Mouse (Mus musculus) spleen, adult 18-20 months (tissue): ENCODE measurements at regions not wholly inside any gene's neighbourhood (a gene's known extent, or its start where the extent isn't known, plus 50 kb on each side); places are given as distances from the start of the nearest gene placed in this dataset.

Experiments used
- DNase-seq, 2 experiments: peaks; one replicate each; pipeline ENCODE4 v3.0.0; 2022; ENCODE audit warnings: mixed read lengths in 2 of 2

DNA sequence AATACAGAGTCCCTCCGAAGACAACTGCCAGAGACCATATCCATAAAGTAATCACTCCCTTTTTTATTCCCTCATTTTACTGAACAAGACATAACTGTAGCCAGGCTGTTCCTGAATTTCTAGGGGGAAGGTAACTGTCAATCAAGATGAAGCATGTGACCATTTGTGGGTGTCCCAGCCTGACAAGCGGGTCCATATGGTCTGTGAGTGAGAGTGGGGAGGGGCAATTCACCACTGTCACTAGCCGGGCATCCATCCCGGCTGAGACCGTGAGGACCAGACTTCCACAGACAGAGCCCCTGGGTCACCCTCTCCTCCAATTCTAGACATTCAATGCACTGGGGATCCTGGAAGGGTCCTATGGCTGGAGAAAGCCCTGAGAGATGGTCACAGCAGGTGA, 54.6 kb downstream of the Gm11733 start:
- DNase-seq, result no peak

DNA sequence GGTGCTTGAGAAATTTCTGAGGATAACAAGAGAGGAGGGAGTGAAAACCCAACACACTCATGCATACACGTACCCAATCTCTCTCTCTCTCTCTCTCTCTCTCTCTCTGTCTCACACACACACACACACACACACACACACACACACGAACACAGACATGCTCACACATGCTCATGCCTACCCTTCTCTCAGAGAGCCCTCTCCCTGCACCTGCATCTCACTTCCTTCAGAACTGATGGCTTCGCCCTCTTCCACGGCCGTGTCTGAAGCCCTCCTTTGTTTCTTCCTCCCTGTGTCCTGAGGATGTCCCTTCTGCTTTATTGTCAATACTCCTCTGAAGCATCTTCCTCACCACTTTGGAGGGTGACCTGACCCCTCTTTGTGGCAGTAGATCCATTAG, 56.4 kb downstream of the Gm11733 start:
- no peak for DNase-seq

DNA sequence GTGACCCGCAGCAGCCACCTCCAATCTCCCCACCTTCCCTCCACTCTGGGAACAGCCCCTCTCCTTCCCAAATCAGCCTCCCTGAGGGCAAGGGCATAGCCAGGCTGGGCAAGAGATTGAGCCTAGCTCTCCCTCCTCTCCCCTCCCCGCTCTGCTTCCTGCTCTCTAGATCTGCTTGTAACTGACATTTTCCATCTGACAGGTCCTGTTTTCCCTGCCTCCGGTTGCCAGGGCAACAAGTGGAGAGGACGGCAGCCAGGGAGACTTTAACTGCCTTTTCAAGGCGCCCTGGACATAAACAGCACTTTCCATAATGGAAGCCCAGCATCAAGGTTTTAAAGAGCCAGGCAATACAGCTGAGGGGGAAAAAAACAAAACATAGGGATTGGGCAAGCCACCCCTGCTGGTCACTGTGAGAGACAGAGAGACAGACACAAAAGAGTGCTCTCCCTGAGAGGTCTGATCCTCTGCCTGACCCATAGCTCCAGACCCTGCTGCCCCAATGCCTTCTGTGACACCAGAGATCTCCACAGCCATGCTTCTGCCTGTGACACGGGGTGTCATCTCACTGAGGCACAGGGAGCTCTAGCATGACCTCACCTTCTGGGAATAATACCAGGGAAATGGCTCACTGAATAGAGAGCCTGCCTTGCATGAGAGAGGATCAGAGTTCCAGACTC, 57.2 kb downstream of the Gm11733 start:
- no peak for DNase-seq

DNA sequence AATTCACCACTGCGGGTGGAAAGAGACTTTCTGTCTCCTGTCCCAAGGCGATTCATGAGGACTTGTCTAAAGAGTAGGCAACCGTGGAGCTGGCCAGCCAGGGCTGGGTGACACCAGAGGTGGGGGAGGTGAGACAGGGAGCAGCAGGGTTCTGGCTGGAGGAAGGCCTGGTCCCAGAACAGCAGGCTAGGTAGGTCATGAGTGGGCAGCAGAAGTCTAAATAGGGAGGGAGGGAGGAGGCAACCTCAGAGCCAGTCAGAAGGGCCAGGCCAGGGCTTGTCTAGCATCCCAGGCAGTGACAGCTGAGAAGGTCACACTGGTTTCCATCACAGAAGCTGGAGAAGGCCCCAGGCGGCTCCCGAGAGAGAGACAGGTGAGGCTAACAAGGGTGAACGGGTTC, 59.0 kb downstream of the Gm11733 start:
- DNase-seq, result no peak

DNA sequence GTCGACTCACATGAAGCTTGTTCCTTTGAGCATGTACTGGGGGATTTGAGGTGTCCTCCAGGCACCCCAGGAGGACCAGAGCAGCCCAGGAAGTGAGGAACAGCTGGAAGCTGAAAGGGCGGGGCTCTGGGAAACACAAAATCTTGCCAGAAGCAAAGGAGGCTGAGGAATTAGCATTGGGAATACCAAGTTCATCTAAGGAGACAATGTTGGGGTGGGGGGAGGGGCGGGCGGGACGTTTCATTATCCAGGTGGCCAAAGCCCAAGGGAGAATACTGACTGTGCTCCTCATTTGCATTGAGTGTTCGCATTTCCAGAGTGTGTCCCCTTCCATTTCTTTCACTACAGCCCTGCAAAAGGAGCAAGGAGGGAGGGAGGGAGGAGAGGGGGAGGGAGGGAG, 60.3 kb downstream of the Gm11733 start:
- no peak for DNase-seq

DNA sequence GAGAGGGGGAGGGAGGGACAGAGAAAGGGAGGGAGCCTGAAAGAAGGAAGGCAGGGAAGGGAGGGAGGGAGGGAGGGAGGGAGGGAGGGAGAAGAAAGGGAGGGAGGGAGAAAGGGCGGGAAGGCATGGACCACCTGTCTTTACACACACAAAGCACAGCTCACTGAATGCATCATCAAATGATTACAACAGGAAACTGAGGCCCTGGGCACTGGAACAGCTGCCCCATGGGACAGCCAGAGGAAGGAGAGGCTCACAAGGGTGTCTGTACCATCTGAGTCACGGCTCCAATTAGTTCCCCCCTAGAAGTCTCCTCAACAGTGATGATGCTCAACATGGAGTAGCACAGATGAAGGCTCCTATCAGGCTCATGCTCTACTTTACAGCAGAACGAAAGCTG, 60.8 kb downstream of the Gm11733 start:
- DNase-seq, result no peak

DNA sequence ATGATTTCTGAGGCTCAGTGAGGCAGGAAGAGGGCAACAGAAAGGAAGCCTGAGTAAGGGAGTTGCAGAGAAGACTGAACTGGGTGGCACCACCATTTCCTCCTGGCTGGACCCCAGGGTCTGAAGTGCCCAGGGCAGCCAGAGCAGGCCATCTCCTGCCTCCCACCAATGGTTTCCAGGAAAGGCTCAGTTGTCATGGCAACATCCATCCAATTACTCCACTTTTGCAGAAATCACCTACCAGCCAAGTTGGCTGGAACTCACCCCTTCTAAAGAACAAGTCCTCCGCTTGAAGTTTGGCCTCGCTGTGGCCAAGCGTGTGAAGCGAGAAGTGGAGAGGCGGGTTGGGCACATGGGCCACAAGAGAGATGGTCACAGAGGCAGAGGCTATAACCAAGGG, 67.8 kb downstream of the Gm11733 start:
- DNase-seq, result no peak

DNA sequence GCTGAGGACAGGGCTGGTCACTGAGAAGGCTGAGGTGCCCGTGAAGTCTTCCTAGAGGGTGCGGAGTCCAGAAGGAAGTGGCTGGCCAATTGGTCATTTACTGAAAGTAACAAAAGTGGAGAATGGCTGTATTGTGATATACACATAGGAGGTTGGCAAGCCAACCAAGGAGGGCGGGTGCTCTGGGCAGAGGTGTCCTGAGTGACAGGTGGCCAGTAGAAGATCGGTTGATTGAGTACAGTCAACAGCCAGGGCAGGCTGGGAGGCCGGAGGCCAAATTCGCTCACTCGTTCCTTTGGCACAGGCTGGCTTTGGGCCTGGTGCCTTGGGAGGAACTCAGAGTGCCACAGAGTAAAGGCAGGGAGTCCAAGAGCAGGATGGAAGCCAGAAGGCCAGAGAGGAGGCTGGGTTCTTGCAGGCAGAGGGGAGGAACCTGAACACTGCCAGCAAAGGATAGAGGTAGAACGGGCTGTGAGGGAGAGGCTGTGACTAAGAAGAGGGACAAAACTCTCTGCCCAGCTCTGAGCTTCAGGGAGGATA, 68.3 kb downstream of the Gm11733 start:
- no peak for DNase-seq

DNA sequence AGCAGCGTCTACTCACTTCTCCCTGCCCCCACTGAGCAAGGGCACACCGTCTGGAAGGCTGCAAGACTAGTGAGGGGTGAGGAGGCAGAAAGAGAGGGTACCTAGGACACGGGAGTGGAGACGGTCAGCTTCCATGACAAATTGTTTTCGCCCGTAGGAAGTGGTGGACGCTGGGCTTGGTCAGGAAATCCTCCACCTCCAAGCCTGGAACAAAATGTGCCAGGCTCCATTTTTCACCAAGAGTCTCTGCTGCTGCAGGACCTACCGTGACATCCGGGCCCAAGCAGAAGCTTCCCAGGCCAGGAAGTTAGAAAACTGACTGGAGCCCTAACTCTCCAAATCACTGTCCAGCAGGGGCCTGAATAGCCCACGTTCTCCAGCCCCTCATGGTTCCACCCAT, 69.9 kb downstream of the Gm11733 start:
- no peak for DNase-seq

DNA sequence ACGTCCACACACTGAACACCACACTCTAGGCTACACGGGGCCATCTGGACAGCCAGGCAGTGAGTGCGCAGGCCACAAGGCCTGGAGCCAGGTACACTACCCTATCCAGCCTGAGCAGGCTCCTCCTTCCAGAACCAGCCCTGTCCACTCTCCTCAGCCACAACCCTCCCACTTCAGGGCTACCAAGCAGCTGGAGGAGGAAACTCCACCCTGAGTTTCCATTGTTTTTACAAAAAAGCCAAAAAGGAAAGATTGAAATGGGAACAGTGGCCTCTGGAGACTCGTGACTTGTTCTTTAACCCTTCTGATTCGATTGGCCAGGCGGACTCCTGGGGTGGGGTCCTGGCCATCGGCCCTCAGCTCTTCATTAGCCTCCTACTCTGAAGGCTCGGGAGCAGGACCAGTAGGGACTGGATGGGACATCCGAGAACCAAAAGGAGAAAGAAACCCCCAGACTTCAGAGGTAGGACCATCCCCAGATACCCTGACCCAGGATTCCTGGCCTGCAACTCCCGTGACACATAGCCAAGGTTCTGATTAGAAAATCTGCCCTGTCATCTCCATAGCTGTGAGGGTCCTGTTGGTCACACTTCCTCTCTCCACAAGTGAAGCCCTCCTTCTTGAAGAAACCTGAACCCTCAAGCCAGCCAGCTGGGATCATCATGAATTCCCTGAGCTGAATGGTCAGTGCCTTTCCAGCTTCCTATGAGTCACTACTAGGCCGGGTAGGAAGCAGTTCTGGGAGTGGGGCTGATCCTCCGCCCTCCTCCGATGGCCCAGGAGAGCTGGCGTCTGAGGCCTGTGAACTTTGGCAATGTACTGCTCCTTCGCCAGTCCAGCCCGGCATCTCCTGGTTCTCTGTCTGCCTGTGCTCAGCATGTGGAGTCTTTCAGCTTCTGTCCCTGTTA, 73.6 kb downstream of the Gm11733 start:
- no peak for DNase-seq

DNA sequence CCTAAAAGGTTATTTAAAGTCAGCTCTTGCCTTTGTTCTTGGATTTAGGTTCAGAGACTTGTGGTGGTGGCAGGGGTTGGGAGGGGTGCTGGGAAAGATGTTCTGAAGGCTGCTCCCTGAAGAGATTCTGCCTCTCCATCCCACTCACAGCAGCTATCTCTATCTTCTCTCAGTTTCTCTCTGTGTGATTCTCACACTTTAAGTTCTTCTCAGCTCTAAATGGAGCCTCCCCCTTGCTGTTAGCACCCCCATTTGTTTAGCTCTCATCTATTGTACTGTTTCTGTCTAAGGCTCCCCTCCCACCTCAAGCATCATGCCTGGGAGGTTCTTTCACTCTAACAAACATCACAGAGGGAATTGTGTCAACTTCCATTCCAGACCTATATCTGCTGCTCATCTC, 75.7 kb downstream of the Gm11733 start:
- no peak for DNase-seq

DNA sequence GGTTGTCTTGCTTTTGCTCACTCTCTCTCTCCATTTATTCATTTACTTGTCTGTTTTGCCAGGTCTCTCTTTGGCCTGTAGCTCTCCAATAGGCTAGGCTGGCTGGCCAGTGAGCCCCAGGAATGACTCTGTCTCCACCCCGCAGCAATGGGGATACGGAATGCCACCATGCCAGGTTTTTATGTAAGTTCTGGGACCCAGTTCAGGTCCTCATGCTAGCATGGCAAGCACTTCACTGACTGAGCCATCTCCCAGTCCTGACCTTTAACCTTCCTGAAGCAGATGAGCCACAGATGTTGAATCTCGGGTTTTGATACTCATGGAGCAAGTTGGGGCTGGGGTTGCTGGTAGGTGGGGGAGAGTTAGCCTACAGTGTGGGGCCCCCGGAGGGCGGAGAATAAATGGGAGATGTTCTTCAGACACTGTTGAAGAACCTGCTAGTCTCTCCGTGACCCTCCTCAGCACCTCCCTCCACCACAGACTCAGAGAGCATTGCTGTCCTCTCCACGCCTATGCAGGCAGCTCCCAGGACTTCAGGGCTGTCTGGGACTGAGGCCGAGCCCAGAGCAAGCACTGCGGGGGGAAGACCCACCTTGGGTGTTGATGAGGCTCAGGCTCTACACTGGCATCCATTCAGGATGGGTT, 83.9 kb downstream of the Gm11733 start:
- DNase-seq, result no peak

DNA sequence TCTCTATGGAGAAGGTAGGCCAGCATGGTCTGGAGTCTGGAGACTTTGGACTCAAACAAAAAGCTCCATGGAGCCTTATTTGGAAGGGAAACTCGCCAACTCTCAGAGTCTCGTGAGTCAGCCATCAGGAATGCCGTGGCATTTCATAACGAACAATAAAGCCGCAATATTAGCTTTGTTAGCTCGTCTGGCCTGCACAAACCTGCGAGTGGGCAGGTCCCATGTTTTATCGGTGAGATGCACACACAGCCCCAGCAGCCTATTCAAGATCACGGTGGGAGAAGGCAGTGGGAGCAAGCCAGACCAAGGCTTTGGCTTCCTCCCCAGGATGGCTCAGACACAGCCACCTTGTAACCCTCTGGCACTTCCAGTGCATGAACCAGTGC, 84.4 kb downstream of the Gm11733 start:
- DNase-seq, result no peak

DNA sequence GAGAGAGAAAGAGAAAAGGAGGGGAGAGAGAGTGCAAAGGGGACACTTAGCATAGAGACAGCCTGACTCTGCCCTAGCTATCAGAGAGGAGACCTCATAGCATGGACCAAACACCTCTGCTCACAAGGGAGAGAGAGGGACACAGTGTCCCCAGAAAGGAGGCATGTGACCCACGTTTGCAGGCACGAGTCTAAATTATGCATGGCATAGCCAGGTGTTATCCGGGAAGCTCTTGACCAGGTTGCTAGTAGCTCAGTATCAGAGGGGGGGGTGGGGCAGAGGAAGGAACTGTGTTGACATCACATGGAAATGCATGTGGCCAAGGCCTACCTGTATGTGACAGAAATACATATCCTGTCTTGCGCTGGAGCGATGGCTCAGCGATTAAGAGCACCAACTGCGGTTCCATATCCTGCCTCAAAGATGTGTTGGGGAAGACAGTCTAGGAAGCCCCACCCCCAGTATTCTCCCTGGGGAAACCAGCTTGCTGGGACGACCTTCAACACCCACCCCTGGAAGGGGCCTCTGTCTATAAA, 84.5 kb upstream of the Tnrc6c start:
- no peak for DNase-seq

DNA sequence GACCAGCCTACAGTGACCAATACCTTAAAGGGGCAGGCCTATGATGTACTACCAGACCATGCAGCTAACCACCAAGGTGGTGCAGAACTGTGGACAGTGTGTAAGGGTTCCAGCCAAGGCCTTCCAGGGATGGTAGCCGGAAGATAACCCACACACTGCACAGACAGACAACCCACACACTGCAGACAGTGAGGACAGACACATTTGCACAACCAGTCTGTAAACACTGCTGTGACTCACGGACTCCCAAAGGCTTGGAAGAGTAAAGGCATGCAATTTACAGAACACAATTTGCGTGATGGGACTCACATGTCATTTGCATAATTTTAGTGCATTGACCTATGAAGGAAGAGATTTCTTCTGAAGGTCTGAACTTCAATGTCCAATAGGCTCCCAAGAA, 82.2 kb upstream of the Tnrc6c start:
- DNase-seq, result no peak

DNA sequence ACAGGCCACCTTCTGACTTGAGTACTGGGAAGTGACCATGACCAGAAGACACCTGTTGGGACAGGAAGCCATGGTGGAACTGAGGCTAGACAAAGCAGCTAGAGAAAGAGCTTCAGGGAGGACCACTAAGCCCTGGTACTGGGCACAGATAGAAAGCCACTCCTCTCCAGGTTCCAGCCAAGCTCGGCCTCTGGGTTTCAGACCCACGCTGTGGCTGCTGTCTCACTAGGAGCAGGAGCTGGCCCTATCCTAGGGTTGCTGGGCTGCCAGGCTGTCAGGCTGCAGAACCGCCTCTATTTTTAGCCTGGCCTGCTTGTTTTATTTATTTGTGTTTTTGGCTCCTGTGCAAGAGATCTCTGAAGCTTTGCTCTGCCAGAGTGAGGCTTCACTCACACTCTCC, 79.4 kb upstream of the Tnrc6c start:
- DNase-seq, result no peak

DNA sequence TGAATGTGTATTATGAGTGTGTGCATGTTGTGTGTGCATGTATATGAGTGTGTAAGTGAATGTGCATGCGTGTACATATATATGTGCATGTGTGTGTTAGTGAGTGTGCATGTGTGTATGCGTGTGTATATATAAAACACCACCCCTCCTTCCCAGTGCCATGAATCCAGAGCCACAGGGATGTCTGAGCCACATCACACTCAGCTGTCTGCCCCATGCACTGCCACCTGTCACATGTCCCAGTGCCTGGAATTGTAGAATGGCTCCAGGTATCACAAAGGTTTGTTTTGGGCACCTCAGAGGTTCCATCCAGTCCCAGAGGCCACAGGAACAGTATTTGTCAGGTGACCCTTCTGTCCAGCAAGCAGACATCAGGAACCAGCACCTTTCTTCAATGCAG, 75.0 kb upstream of the Tnrc6c start:
- DNase-seq, result no peak

DNA sequence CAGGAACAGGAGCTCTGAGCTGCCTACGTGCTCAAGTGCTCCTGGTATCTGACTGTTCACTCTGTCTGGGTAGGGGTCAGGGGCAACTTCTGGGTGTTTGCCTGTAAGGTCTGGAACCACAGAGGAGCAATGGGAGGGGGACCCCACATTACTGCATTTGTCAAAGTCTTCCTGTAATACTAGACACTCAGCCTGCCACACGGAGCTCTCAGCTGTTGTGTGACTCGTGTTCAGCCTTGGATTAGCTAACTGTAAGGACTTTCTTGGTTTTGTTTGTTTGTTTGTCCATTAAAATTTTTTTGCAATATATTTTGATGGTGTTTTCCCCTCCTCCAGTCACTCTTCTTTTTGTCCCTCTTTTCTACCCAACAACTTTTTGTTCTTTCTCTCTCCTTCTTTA, 74.4 kb upstream of the Tnrc6c start:
- DNase-seq, result no peak

DNA sequence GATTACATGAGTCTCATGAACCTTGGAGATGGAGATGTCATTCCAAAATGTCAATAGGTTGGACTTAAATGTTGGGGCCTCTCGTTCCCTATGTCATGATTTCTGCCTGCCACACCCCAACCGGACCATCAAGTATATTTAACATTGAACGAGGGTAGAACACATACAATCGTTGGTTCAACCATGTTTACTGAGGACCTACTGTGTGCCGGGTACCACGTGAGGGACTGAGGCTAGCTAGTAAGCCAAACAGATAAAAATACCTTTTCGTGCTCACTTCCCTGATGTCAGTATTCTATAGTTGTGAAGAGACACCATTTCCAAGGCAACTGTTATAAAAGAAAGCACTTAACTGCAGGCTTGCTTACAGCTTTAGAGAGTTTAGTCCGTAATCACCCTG, 70.6 kb upstream of the Tnrc6c start:
- DNase-seq, result no peak

DNA sequence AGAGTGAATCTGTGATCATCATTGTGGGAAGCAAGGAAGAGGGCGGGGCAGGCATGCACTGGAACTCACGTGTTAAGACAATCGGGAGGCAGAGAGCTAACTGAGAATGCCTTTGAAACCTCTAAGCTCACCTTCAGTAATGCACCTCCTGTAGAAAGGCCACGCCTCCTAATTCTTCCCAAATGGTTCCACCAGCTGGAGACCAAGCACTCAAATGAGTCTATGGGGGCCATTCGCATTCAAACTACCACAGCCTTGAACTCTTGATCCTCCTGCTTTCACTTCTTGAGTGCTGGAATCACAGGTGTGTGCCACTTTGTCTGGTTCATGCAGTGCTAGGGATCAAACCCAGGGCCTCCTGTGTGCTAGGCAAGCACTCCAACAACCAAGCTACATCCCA, 68.5 kb upstream of the Tnrc6c start:
- no peak for DNase-seq

DNA sequence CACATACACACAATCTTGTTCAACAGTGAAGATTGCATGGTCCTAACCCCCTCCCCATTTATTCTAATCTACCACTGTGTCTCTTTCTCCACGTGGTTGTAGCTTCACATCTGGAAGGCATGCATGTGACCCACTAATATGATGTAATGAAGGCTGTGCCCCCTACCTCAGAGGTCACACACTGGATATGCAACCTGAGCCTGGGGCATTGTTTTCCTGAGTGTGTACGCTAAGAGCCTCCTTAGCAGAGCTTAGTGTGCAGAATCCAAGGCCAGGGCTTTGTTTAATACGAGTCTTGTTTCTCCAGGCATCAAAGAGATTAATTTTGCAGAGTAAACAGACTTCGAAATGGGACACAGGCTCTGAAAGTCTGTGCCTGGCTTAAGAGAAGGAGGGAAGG, 68.0 kb upstream of the Tnrc6c start:
- DNase-seq, result no peak

DNA sequence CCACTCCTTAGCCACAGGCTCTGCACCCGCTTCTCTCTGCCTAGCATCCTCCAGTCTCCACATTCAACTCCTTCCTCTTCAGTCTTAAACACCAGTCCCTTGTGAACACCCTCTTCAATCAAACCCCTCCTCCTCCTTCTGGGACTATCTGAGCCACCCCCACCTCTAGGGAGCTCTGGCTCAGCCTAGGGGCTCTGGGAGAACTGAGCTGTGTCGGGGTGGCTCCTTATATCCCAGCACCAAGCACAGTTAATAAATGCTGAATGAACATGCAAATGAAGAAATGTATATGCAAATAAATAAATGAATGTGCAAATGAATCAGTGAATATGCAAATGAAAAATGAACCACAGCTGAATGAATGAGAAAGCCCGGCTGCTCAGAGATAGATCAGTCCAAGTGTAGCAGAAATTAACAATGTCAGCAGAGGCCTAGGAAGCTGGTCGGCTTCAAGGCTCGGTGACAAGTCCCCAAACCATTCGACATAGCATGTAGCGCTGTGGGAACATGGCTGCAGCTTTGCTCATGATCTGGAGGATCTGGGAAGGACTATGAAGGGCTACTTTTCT, 67.1 kb upstream of the Tnrc6c start:
- no peak for DNase-seq

DNA sequence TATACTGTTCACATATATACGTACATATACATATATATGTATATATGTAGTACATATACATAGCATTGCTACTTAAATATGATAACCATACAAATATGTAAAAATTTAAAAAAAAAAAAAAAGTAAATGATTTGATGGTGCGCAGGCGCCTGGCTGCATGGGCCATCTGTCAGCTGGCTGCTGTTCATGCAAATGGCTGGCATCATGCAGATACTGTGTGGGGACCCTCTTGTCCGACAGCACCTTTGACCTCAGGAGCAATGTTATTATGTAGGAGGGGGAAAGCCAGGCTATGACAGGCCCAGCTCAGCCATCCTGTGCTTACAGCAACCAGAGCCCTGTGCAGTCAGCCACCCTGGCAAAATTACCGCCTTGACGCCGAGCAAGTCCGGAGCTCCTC, 65.1 kb upstream of the Tnrc6c start:
- no peak for DNase-seq
